Mouse (Mus musculus): ENCODE data around the gene Gm21103. TPM values are rescaled to one million over a fixed set of nuclear protein-coding genes. Genes with fewer than 3 reads are reported as not detected.
"Not testable (repeated sequence)": the region's sequence is repeated elsewhere in the genome, so short reads cannot be mapped to it uniquely, and the experiment has no call there.

Gene Gm21103
- polyA plus RNA-seq (2015; fragmentation: Nextera tagmentation; extraction: Ambion mirVana) = not detected in 2 replicates

DNA sequence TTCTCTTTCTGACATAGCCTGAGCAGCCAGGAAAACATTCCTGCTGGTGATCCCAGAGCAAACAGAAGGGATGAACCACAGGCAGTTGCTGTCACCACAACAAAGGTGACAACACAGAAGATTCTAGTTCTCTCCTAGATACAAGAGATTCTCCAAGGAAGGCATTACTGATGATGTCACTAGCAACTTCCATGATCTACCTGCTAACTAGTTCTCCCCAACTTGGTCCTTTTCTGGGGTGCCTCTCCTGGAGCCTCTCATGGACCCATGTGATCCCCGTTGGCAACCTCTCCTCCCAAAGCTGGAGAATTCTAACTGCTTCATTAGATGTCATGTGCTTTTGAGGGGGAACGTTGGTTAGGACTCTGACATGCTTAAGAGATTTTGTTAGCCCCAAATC, at the start of gene Gm21103:
TSS of gene Gm21103 (minus strand) at position 101 of the 400 bp plus-strand sequence.
- not testable (repeated sequence) for H3K4me1 ChIP-seq; H3K27ac ChIP-seq; H3K9me3 ChIP-seq; H3K4me3 ChIP-seq; ATAC-seq (ENCODE audit: insufficient number of reproducible peaks, low FRiP score, low TSS enrichment, low read depth); H3K36me3 ChIP-seq; H3K4me2 ChIP-seq; H3K27me3 ChIP-seq; H3K9ac ChIP-seq
- 83% methylated on average over 2 of the region's 2 CpGs for WGBS

DNA sequence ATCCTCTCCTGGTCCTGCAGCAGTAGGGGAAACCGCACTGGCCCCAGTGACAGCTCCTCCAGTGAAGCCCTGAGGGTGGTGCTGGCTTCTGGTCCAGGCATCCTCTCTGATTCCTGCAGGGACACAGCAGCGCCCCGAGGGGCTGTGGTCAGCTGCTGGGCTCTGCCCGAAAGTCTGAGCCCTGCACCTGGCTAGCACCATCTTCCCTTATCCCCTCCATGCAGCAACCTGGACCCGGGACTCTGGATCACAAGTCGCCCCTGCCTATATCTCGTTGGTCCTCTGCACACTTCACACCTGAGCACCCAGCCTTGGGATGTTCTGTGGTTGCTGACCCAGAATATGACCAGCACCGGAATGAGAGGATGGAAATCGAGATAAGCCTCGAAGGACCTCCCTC, 38.9 kb upstream of the Gm21103 start, which contains the start of gene Gm3618:
TSS of gene Gm3618 (minus strand) at position 101 of the 400 bp plus-strand sequence.
- H3K9ac ChIP-seq; H3K9me3 ChIP-seq; H3K27ac ChIP-seq; H3K4me2 ChIP-seq; H3K4me3 ChIP-seq; H3K4me1 ChIP-seq; H3K36me3 ChIP-seq; H3K27me3 ChIP-seq; ATAC-seq (ENCODE audit: insufficient number of reproducible peaks, low FRiP score, low TSS enrichment, low read depth): not testable (repeated sequence)
- WGBS = no CpG with 5 or more reads among the region's 10 CpGs

- WGBS = under 1% methylated on average over 48 of the region's 57 CpGs
- H3K36me3 ChIP-seq; H3K4me1 ChIP-seq; H3K27ac ChIP-seq; H3K27me3 ChIP-seq; ATAC-seq (ENCODE audit: insufficient number of reproducible peaks, low FRiP score, low TSS enrichment, low read depth); H3K9me3 ChIP-seq: not testable (repeated sequence)
- H3K4me3 ChIP-seq = peak within 1 kb of the TSS; percentile 44
- H3K4me2 ChIP-seq = peak within 1 kb of the TSS; percentile 83
- peak within 1 kb of the TSS; percentile 39; the same call in 1 of the 2 replicates for H3K9ac ChIP-seq
These were observed 17.5 kb downstream of the Gm21103 start, which contains the start of gene Gm3411 for GRCm38 (mm10) chr14:6286931-6287715. Gene Gm3411, minus strand, starts transcription at chr14:6287250.

Other genes starting within 250 kb of the Gm21103 start
- not detected in 2 replicates for gene Gm6337, start 246.6 kb downstream of the Gm21103 start, polyA plus RNA-seq (2015; fragmentation: Nextera tagmentation; extraction: Ambion mirVana)
- 1.7 and 1.9 TPM in 2 replicates for gene Gm8206, start 210.9 kb downstream of the Gm21103 start, polyA plus RNA-seq (2015; fragmentation: Nextera tagmentation; extraction: Ambion mirVana)
- gene Gm3468, start 196.2 kb downstream of the Gm21103 start, polyA plus RNA-seq (2015; fragmentation: Nextera tagmentation; extraction: Ambion mirVana) = 1.3 and 1.4 TPM in 2 replicates
- not detected in 2 replicates for gene Gm3476, start 179.0 kb downstream of the Gm21103 start, polyA plus RNA-seq (2015; fragmentation: Nextera tagmentation; extraction: Ambion mirVana)
- not detected in 2 replicates for gene Gm21560, start 85.6 kb downstream of the Gm21103 start, polyA plus RNA-seq (2015; fragmentation: Nextera tagmentation; extraction: Ambion mirVana)
- gene Gm3411, start 17.6 kb downstream of the Gm21103 start, polyA plus RNA-seq (2015; fragmentation: Nextera tagmentation; extraction: Ambion mirVana) = 0.62 and 0.78 TPM in 2 replicates
- not detected in 2 replicates for gene Gm3618, start 38.8 kb upstream of the Gm21103 start, polyA plus RNA-seq (2015; fragmentation: Nextera tagmentation; extraction: Ambion mirVana)
- gene Gm16440, start 85.5 kb upstream of the Gm21103 start, polyA plus RNA-seq (2015; fragmentation: Nextera tagmentation; extraction: Ambion mirVana) = not detected in 2 replicates
- 0.65 and 0.96 TPM in 2 replicates for gene Gm3591, start 107.6 kb upstream of the Gm21103 start, polyA plus RNA-seq (2015; fragmentation: Nextera tagmentation; extraction: Ambion mirVana)
- not detected in 2 replicates for gene Gm3594, start 139.8 kb upstream of the Gm21103 start, polyA plus RNA-seq (2015; fragmentation: Nextera tagmentation; extraction: Ambion mirVana)
- not detected in 2 replicates for gene Gm8356, start 232.4 kb upstream of the Gm21103 start, polyA plus RNA-seq (2015; fragmentation: Nextera tagmentation; extraction: Ambion mirVana)